Mouse (Mus musculus): ENCODE results near the gene Pim1. TPM values are rescaled to one million over a fixed set of nuclear protein-coding genes. Genes with fewer than 3 reads are reported as not detected.
"Not testable (repeated sequence)": the region's sequence is repeated elsewhere in the genome, so short reads cannot be mapped to it uniquely, and the experiment has no call there.

The Pim1 gene
- total RNA-seq (2021) = 1 to 10 TPM; 6.0 to 7.1 TPM

- intact Hi-C loops (cut with DNase I) = loop anchor here (1.0 to 5.0 kb wide), 2 partner anchors 54 to 224 kb away; partner anchors contain the start of gene BC004004
- peak in 1 of 2 experiments; percentile 49 for DNase-seq (ENCODE audit: low spot score in 2 of 2)
These were observed at the start of gene Pim1 for GRCm38 (mm10) chr17:29490713-29491581. TSS of gene Pim1 (plus strand) at chr17:29490753.

DNA sequence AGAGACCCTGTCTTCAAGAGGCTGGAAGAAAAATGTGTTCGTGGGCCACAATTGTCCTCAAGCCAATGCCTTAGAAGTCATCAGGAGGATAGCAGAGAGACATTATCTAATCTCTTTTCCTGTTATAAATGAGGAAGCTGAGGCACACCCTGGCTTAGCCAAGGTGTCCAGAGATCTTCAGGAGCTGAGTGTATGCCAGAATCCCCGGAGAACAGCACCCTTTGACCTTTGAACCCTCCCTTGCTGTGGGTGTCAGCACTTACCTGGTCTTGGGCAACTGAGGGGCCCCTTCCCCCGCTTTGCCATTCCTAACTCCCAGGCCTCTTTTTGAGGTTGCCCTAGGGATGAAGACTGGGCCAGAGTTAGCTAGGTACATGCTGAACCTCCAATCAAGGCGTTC, 49.0 kb upstream of the Pim1 start:
- DNase-seq (ENCODE audit: low spot score in 2 of 2) = no peak
- intact Hi-C loops (cut with DNase I) = no loop called here

GRCm38 (mm10) chr17:29442131-29442557, 48.4 kb upstream of the Pim1 start:
- intact Hi-C loops (cut with DNase I) = no loop called here

GRCm38 (mm10) chr17:29443724-29444123, 46.8 kb upstream of the Pim1 start:
- no peak for DNase-seq (ENCODE audit: low spot score in 2 of 2)
- intact Hi-C loops (cut with DNase I) = no loop called here

More at GRCm38 (mm10) chr17:29442131-29442557, 48.4 kb upstream of the Pim1 start:
- no peak for DNase-seq (ENCODE audit: low spot score in 2 of 2)

DNA sequence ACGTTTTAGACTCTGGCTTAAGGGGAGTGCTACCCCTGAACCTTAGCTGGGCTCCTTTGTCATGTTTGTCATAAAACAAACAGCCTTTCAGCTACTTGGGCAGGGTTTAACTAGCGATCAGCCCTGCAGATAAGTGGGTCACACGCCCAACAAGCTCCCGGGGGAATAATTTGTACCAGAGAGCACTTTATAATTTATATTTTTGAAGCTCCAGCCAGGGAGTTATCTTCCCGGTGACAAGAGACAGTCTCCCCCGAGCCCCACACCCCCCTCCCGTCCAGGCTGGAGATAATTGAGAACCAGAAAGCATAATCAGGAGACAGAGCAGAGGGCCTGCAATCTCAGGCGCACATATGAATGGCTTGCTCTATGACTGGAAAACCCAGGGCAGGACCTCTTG, 45.5 kb upstream of the Pim1 start:
- intact Hi-C loops (cut with DNase I) = no loop called here
- DNase-seq (ENCODE audit: low spot score in 2 of 2) = no peak

GRCm38 (mm10) chr17:29447323-29447722, 43.2 kb upstream of the Pim1 start:
- intact Hi-C loops (cut with DNase I) = no loop called here
- DNase-seq (ENCODE audit: low spot score in 2 of 2) = no peak

DNA sequence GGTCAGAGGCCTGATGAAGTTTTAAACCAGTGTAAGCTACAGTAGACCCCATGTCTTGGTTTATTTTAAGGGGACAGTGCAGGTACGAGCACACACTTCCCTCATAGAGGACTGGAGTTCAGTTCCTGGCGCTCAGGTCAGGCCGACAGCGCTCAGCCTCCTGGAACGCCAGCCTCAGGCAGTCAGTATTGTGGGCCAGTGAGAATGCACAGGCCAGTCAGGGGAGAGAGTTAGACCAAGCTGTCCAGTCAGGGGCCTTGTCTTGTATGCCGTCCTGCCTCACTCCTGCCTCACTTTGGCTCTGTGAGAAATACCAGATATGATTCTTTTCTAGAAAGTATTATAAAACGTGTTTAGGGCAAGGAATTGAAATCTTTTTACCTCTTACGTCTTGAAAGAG, 42.5 kb upstream of the Pim1 start:
- intact Hi-C loops (cut with DNase I) = no loop called here
- no peak for DNase-seq (ENCODE audit: low spot score in 2 of 2)

DNA sequence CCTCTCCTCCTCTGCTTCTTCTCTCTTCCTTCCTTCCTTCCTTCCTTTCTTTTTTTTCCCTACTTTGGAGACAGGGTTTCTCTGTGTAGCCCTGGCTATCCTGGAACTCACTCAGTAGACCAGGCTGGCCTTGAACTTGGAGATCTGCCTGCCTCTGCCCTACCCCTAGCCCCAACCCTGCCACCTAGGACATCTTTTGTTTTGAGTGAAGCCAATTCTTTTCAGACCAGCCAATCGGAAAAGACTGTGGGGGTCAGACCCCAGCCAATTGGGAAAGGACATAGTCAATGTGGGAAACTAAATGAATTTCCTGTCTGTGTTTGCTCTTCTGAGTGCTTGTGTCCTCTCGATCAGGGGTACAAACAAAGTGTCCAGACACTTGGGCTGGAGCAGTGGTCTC, 42.0 kb upstream of the Pim1 start:
- intact Hi-C loops (cut with DNase I) = no loop called here
- DNase-seq (ENCODE audit: low spot score in 2 of 2) = no peak

DNA sequence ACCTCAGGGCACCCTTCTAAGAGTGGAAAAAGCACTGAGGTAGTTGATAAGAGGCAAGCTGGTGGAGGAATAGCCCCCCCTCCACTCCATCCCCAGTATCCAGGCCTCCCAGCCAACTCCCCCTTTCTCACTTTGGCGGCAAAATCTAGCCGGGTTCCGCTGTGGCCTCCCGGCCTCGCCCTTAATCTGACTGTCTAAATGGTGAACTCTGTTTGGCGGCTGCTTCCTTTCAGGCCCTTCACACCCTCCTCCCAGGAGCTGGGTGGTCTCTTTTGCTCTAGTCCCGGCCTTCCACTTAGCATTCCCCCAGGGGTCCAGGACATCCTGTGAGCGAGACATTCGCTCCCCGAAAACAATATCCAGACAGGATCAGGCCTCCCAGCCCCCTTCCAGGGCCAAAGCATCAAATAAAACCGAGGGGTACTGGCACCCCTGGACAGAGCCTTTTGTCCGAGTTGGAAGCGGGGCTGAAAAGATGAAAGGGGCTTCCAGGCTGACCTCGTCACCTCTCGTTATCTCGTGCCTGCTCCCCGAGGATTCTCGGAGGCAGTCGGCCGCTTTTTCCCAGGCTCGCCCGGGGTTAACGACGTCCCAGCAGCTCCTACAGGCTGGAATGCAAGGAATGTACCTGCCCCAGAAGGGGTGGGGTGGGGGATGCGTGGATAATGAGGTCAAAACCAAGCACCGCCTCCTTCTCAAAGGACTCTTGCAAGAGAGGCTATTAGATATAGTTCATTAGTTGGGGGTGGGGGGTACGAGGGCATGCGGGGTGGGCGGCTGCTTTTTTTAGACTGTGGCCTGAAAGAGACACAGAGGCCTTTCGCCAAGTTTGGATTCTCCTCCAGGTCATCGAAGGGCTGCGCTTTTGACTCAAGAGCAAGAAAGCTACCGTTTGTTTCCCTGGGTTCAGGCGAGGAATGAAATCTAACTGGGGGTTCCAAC, 39.4 kb upstream of the Pim1 start:
- DNase-seq (ENCODE audit: low spot score in 2 of 2) = no peak
- intact Hi-C loops (cut with DNase I) = no loop called here

GRCm38 (mm10) chr17:29451841-29452210, 38.7 kb upstream of the Pim1 start:
- intact Hi-C loops (cut with DNase I) = no loop called here
- DNase-seq (ENCODE audit: low spot score in 2 of 2) = no peak

DNA sequence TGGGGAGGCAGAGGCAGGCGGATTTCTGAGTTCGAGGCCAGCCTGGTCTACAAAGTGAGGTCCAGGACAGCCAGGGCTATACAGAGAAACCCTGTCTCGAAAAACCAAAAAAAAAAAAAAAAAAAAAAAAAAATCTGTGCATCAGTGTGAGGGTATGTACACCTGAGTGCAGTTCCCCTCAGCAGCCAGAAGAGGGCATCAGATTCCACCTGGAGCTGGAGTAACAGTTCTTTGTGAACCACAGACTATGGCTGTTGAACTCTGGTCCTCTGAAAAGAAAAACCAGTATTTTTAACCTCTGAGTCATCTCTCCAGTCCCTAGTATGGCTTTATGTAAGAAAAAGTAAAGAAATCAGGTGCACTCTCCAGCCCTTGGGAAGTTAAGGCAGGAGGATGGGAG, 36.4 kb upstream of the Pim1 start:
- DNase-seq (ENCODE audit: low spot score in 2 of 2); intact Hi-C loops (cut with DNase I): not testable (repeated sequence)

GRCm38 (mm10) chr17:29455411-29456120, 35.0 kb upstream of the Pim1 start:
- no peak for DNase-seq (ENCODE audit: low spot score in 2 of 2)
- intact Hi-C loops (cut with DNase I) = no loop called here

DNA sequence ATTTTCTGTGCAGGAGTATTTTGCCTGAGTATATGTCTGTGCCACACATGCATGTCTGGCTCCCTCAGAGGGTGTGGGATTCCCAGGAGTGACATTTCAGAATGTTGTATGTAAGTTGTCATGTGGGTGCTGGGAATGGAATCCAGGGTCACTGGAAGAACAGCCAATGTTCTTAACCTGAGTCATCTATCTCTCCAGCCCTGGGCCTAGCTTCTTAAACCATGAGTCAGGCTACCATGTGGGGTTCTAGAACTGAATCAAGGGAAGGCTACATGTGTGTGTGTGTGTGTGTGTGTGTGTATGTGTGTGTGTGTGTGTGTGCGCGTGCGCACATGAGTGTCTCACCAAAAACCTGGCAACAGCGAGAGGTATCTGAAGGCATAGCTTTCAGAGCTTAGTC, 34.1 kb upstream of the Pim1 start:
- intact Hi-C loops (cut with DNase I) = no loop called here
- DNase-seq (ENCODE audit: low spot score in 2 of 2) = no peak

- no peak for DNase-seq (ENCODE audit: low spot score in 2 of 2)
- intact Hi-C loops (cut with DNase I) = no loop called here
These were observed 33.6 kb upstream of the Pim1 start for GRCm38 (mm10) chr17:29456926-29457325.

DNA sequence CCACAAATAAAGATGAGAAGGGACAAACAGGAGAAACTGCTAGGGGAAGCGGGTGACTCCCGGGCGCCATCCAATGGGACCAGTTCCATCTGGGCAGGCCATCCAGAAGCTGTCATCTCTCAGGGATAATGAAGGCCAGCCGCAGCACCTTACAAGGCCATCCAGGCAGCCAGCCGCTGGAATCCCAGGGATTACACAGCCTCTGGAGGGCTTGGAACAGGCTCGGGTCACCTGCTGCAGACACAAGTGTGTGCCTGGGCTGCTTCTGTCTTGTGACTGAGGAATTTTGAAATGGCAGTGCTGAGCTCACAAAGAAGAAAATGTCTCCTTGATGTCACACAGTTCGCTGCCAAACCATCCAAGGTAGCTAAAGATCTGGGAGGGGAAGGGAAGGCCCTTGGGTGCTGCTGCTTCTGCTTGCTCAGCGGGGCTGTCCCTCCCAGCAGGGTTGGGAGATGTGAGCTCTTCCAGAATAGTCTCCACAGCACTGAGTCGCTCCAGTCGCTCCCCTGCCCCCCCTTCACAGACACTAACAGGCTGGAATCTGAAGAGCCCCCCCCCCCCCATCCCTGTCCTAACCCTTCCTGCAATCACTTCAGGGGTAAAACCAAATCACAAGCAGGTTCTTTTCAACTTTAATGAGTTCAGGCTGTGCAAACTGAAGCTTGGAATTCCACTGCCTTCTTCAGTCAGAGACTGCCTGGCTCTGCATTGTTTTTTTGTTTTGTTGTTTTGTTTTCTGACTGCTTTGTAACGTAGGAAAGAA, 32.6 kb upstream of the Pim1 start:
- DNase-seq (ENCODE audit: low spot score in 2 of 2) = no peak
- intact Hi-C loops (cut with DNase I) = no loop called here

- intact Hi-C loops (cut with DNase I) = no loop called here
- DNase-seq (ENCODE audit: low spot score in 2 of 2) = no peak
These were observed 31.0 kb upstream of the Pim1 start for GRCm38 (mm10) chr17:29459321-29460118.

- no peak for DNase-seq (ENCODE audit: low spot score in 2 of 2)
- intact Hi-C loops (cut with DNase I) = no loop called here
These were observed 30.4 kb upstream of the Pim1 start for GRCm38 (mm10) chr17:29460119-29460505.

DNA sequence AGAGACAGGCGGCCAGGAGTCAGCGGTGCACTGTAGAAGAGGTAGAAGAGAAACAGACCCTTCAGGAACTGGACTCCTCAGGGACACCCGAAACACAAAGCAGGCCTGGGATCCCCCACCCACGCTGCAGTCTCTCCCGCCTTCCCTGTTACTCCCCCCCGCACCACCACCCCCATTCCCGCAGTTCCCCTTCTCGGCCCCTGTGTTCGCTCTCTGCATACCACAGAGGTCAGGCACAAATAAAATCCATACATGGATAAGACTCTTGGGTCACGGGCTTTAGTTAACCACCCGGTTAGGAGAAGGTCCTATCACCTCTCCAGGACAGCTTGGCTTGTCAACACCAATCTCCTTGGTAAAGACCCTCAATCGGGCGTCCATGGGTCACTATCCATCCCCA, 26.9 kb upstream of the Pim1 start:
- no peak for DNase-seq (ENCODE audit: low spot score in 2 of 2)
- intact Hi-C loops (cut with DNase I) = no loop called here
